Mouse (Mus musculus): ENCODE results near the gene Vash1. TPM values are rescaled to one million over a fixed set of nuclear protein-coding genes. Genes with fewer than 3 reads are reported as not detected.

The Vash1 gene
- polyA plus RNA-seq, 1 experiment: 0.50 TPM

GRCm38 (mm10) chr12:86690700-86691485 is 12.4 kb downstream of the Vash1 start:
- H3K4me3 ChIP-seq (ENCODE audit: insufficient read depth, low read length): no peak overlapping the region
- no peak for TF ChIP-seq POLR2A (IDR thresholded peaks at IDR 0.05; ENCODE audit: borderline replicate concordance, low read depth, low read length)
- TF ChIP-seq CTCF (IDR thresholded peaks at IDR 0.05; ENCODE audit: low read depth, low read length): no peak
- no peak overlapping the region for H3K27ac ChIP-seq (ENCODE audit: insufficient read depth, low read depth, low read length)
- peaks cover 58% of the 10 kb centered on the region for H3K4me1 ChIP-seq (ENCODE audit: control insufficient read depth, insufficient read depth, low read length)

GRCm38 (mm10) chr12:86692471-86693356 is 14.2 kb downstream of the Vash1 start:
- Histone ChIP-seq H3K4me3 (ENCODE audit: insufficient read depth, low read length) (no peak overlapping the region), H3K4me1 (ENCODE audit: control insufficient read depth, insufficient read depth, low read length) (peaks cover 49% of the 10 kb centered on the region), H3K27ac (ENCODE audit: insufficient read depth, low read depth, low read length) (no peak overlapping the region)
- TF ChIP-seq CTCF (IDR thresholded peaks at IDR 0.05; ENCODE audit: low read depth, low read length) (no peak), POLR2A (IDR thresholded peaks at IDR 0.05; ENCODE audit: borderline replicate concordance, low read depth, low read length) (no peak)

GRCm38 (mm10) chr12:86693389-86693788 is 14.9 kb downstream of the Vash1 start:
- Histone ChIP-seq H3K27ac (ENCODE audit: insufficient read depth, low read depth, low read length) (no peak overlapping the region), H3K4me3 (ENCODE audit: insufficient read depth, low read length) (no peak overlapping the region), H3K4me1 (ENCODE audit: control insufficient read depth, insufficient read depth, low read length) (peaks cover 43% of the 10 kb centered on the region)
- no peak for TF ChIP-seq POLR2A (IDR thresholded peaks at IDR 0.05; ENCODE audit: borderline replicate concordance, low read depth, low read length)
- no peak for TF ChIP-seq CTCF (IDR thresholded peaks at IDR 0.05; ENCODE audit: low read depth, low read length)

GRCm38 (mm10) chr12:86694441-86694840 is 15.9 kb downstream of the Vash1 start:
- H3K4me1 ChIP-seq (ENCODE audit: control insufficient read depth, insufficient read depth, low read length): peaks cover 39% of the 10 kb centered on the region
- TF ChIP-seq POLR2A (IDR thresholded peaks at IDR 0.05; ENCODE audit: borderline replicate concordance, low read depth, low read length): no peak
- no peak for TF ChIP-seq CTCF (IDR thresholded peaks at IDR 0.05; ENCODE audit: low read depth, low read length)
- no peak overlapping the region for H3K4me3 ChIP-seq (ENCODE audit: insufficient read depth, low read length)
- peak overlapping the region; percentile 32 for H3K27ac ChIP-seq (ENCODE audit: insufficient read depth, low read depth, low read length)

- Histone ChIP-seq H3K27ac (ENCODE audit: insufficient read depth, low read depth, low read length) (no peak overlapping the region), H3K4me1 (ENCODE audit: control insufficient read depth, insufficient read depth, low read length) (peaks cover 29% of the 10 kb centered on the region)
Measured at GRCm38 (mm10) chr12:86697996-86698395, 19.5 kb downstream of the Vash1 start.

GRCm38 (mm10) chr12:86698537-86698936 is 20.0 kb downstream of the Vash1 start:
- Histone ChIP-seq H3K27ac (ENCODE audit: insufficient read depth, low read depth, low read length) (no peak overlapping the region), H3K4me1 (ENCODE audit: control insufficient read depth, insufficient read depth, low read length) (peaks cover 24% of the 10 kb centered on the region), H3K4me3 (ENCODE audit: insufficient read depth, low read length) (no peak overlapping the region)
- TF ChIP-seq POLR2A (IDR thresholded peaks at IDR 0.05; ENCODE audit: borderline replicate concordance, low read depth, low read length) (no peak), CTCF (IDR thresholded peaks at IDR 0.05; ENCODE audit: low read depth, low read length) (no peak)

More at GRCm38 (mm10) chr12:86697996-86698395, 19.5 kb downstream of the Vash1 start:
- H3K4me3 ChIP-seq (ENCODE audit: insufficient read depth, low read length): no peak overlapping the region
- TF ChIP-seq CTCF (IDR thresholded peaks at IDR 0.05; ENCODE audit: low read depth, low read length) (no peak), POLR2A (IDR thresholded peaks at IDR 0.05; ENCODE audit: borderline replicate concordance, low read depth, low read length) (no peak)

- TF ChIP-seq POLR2A (IDR thresholded peaks at IDR 0.05; ENCODE audit: borderline replicate concordance, low read depth, low read length) (no peak), CTCF (IDR thresholded peaks at IDR 0.05; ENCODE audit: low read depth, low read length) (no peak)
- Histone ChIP-seq H3K4me1 (ENCODE audit: control insufficient read depth, insufficient read depth, low read length) (peaks cover 10% of the 10 kb centered on the region), H3K27ac (ENCODE audit: insufficient read depth, low read depth, low read length) (no peak overlapping the region), H3K4me3 (ENCODE audit: insufficient read depth, low read length) (no peak overlapping the region)
Measured at GRCm38 (mm10) chr12:86699965-86700926, 21.7 kb downstream of the Vash1 start.

GRCm38 (mm10) chr12:86700927-86701310 is 22.4 kb downstream of the Vash1 start:
- TF ChIP-seq POLR2A (IDR thresholded peaks at IDR 0.05; ENCODE audit: borderline replicate concordance, low read depth, low read length) (no peak), CTCF (IDR thresholded peaks at IDR 0.05; ENCODE audit: low read depth, low read length) (no peak)
- Histone ChIP-seq H3K4me3 (ENCODE audit: insufficient read depth, low read length) (no peak overlapping the region), H3K4me1 (ENCODE audit: control insufficient read depth, insufficient read depth, low read length) (peaks cover 3% of the 10 kb centered on the region)

GRCm38 (mm10) chr12:86701491-86701890 is 23.0 kb downstream of the Vash1 start:
- H3K4me1 ChIP-seq (ENCODE audit: control insufficient read depth, insufficient read depth, low read length): no peaks in the 10 kb centered on the region

More at GRCm38 (mm10) chr12:86700927-86701310, 22.4 kb downstream of the Vash1 start:
- no peak overlapping the region for H3K27ac ChIP-seq (ENCODE audit: insufficient read depth, low read depth, low read length)

More at GRCm38 (mm10) chr12:86701491-86701890, 23.0 kb downstream of the Vash1 start:
- Histone ChIP-seq H3K4me3 (ENCODE audit: insufficient read depth, low read length) (no peak overlapping the region), H3K27ac (ENCODE audit: insufficient read depth, low read depth, low read length) (no peak overlapping the region)
- no peak for TF ChIP-seq CTCF (IDR thresholded peaks at IDR 0.05; ENCODE audit: low read depth, low read length)
- TF ChIP-seq POLR2A (IDR thresholded peaks at IDR 0.05; ENCODE audit: borderline replicate concordance, low read depth, low read length): no peak

Data from bone marrow macrophage, adult 2 months (primary cell).